Mouse (Mus musculus) neural tube, postnatal 0 days (tissue): Measurements from ENCODE around the gene Ppip5k1. TPM values are rescaled to one million over a fixed set of nuclear protein-coding genes. Genes with fewer than 3 reads are reported as not detected.

Source experiments
- polyA plus RNA-seq: library from polyadenylated mRNA; unstranded; fragments of >200 nt; fragmentation: Nextera tagmentation; extraction: Ambion mirVana; gene quantifications from 2 replicates; pipeline ENCODE4 v1.2.1, GENCODE M21; 2015

Ppip5k1 gene
- 22.7 and 23.2 TPM in 2 replicates for polyA plus RNA-seq

DNA sequence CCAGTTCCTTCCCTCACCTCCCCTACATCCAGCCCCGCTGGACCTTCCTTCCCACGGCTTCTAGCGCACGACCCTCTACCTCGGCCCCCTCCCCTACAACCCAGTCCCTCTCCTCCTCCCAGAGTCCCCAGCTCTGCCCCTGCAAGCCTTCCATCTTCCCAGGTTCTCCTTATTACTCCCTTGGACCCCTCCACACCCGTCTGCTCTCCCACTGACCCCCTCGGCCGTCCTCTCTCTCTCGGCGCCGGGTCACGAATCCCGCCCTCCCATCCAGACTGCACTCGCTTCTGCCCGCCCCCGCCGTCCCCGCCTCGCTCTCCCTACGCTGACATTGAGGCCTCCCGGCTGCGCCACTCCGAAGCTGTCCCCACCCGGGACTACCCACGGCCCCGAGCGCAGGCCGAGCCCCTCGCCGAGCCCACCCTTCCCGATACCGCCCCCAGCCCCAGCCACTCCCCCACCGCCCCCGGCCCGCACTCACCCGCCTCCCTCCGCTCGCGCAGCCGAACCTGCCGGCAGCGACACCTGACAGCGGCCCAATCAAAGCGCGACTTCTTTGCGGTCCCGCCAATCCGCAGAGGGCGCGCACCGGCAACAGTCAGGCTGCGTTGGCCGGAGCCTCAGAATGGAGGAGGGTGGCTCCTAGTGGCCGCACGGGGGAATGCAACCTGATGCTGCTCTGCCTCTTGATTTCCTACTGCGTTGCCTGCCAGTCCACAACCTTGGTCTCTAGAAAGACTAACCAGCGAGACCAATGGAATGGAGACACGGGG is at the start of gene Ppip5k1:
Gene Ppip5k1 (minus strand): TSS at position 577 of the 773 bp plus-strand sequence.

DNA sequence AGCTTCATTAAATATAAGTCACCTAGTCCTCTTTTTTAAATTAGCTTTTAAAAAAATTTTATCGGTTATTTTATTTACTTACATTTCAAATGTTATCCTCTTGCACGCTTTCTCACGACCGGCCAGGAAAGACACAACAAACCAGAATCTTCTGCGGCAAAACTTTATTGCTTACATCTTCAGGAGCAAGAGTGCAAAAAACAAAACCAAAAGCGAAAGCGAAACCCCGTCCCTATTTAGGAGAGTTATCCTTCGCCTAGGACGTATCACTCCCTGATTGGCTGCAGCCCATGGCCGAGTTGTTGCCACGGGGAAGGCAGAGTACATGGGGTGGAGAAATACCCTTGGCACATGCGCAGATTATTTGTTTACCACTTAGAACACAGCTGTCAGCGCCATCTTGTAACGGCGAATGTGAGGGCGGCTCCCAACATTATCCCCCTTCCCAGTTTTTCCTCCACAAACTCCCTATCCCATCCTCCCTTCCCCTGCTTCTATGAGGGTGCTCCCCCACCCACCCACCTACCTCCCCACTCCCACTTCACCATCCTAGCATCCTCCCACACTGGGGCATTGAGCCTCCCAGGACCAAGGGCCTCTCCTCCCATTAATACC is 31.9 kb upstream of the Ppip5k1 start, which contains the start of gene Strc:
Gene Strc (minus strand): TSS at position 208 of the 615 bp plus-strand sequence.

DNA sequence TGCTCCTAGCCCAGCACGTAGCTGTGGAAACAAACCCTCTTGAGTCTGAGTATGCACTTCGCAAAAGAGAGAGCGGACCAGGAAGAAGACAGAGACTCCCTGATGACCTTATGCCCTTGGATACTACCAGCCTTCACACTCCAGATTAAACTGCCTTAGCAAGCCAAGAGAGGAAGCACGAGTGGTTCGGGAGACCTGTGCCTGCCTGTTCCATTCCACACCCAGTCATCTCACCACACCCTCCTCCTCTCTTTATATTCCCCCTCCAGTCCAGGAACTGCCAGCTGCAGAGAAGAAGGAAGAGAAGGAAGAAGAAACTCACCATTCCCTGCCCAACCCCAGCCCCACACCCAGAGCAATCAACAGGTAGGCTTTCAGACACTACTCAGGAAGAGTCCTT is 2.3 kb upstream of the Ppip5k1 start, which contains the start of gene Ckmt1:
Gene Ckmt1 (plus strand): TSS at position 221 of the 400 bp plus-strand sequence.

DNA sequence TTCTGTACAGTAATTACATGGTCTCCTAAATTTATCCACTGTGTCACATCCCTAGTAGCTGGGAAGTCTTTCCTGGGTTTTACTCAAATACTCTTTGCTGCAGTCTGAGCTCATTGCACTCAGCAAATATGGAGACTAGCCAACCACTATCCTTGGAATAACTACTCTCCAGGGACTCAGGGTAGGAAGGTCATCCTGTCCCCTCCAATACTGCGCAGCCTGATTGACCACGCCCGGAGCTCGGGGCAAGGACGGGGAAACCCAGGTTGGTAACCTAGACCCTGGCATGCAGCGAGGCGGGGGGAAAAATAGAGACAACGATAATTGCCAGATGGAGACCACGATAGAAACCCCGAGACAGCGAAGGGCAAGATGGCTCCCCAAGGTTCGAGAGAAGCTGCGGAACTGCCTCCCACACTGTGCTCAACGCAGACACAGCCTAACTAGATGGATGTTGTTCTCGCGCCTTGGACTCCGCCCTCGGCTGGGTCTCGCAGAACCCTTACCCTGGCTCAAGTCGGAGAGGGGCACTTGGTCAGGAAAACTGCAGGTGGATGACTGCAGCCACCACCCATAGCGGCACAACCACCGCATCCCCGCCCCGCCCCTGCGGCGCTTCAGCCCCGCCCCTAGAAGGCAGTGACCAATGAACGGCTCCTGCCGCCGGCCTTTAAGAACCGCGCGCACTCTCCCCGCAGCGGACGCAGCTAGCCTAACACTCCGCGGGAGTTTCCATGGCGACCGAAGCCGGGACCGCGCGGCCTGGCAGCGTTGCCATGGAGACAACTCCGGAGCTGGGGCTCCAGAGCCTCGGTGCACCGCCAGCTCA is 66.1 kb downstream of the Ppip5k1 start, which contains the start of gene Map1a:
Gene Map1a (plus strand): TSS at position 700 of the 829 bp plus-strand sequence.

DNA sequence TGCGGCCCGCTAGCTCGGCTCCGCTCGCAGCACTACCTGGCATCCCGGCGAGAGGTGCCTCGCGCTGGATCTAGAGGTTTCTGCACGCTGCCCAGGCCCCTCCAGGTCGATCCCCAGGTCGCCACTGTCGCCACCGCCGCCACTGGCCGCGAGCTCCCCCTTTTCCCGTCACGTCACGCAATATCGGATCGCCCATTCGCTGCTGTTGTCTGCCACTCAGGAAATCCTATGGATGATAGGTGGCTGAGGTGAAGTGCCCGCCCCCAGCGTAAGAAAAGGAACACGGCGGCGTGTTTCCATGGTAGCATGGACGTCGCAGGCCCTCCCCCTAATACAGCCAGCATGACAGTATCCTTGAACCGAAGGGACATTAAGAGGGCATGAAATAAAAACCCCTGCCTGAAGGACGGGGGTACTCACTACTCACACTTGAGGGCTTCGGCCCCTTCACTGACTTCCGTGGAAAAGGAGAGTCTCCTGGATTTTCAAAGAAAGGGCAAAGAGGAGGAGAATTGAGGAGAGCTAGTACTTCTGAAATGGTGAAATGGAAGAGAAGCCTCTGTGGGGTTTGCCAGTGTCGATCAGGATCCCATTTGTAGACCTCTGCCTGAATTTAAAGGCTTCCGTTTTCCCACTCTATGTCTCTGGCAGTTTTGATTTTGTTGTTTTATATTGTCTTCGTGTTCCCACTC is 83.8 kb downstream of the Ppip5k1 start, which contains the start of gene Trp53bp1:
Gene Trp53bp1 (minus strand): TSS at position 172 of the 692 bp plus-strand sequence.

Other genes starting within 250 kb of the Ppip5k1 start
- gene Tgm7, start 245.6 kb downstream of the Ppip5k1 start, polyA plus RNA-seq = not detected in 2 replicates
- 14.2 and 15.2 TPM in 2 replicates for gene Adal, start 215.0 kb downstream of the Ppip5k1 start, polyA plus RNA-seq
- gene Lcmt2, start 214.7 kb downstream of the Ppip5k1 start, polyA plus RNA-seq = 13.3 and 15.1 TPM in 2 replicates
- gene Tubgcp4, start 184.7 kb downstream of the Ppip5k1 start, polyA plus RNA-seq = 27.3 and 27.7 TPM in 2 replicates
- 4.6 and 5.6 TPM in 2 replicates for gene Zscan29, start 184.3 kb downstream of the Ppip5k1 start, polyA plus RNA-seq
- 68.6 and 73.4 TPM in 2 replicates for gene Trp53bp1, start 84.0 kb downstream of the Ppip5k1 start, polyA plus RNA-seq
- gene Map1a, start 65.8 kb downstream of the Ppip5k1 start, polyA plus RNA-seq = 99.4 and 99.9 TPM in 2 replicates
- 229 and 236 TPM in 2 replicates for gene Ckmt1, start 2.3 kb upstream of the Ppip5k1 start, polyA plus RNA-seq
- gene Strc, start 31.8 kb upstream of the Ppip5k1 start, polyA plus RNA-seq = 0.08 TPM in 1 of 2 replicates, not detected in the other
- gene Pdia3, start 58.4 kb upstream of the Ppip5k1 start, polyA plus RNA-seq = 269 and 274 TPM in 2 replicates
- 4.5 and 5.2 TPM in 2 replicates for gene Catsper2, start 58.4 kb upstream of the Ppip5k1 start, polyA plus RNA-seq
- 1.2 and 1.6 TPM in 2 replicates for gene Ell3, start 88.9 kb upstream of the Ppip5k1 start, polyA plus RNA-seq
- gene Serf2, start 93.8 kb upstream of the Ppip5k1 start, polyA plus RNA-seq = 299 and 311 TPM in 2 replicates
- 106 and 122 TPM in 2 replicates for gene Hypk, start 97.9 kb upstream of the Ppip5k1 start, polyA plus RNA-seq
- 0.41 and 1.1 TPM in 2 replicates for gene Serinc4, start 101.4 kb upstream of the Ppip5k1 start, polyA plus RNA-seq
- 50.2 and 50.3 TPM in 2 replicates for gene Mfap1b, start 118.7 kb upstream of the Ppip5k1 start, polyA plus RNA-seq
- gene Mfap1a, start 151.3 kb upstream of the Ppip5k1 start, polyA plus RNA-seq = 19.0 and 22.4 TPM in 2 replicates
- 2.2 and 2.5 TPM in 2 replicates for gene Wdr76, start 151.3 kb upstream of the Ppip5k1 start, polyA plus RNA-seq